Mouse (Mus musculus) C2C12 (cell line): Measurements from ENCODE around the gene Tmpo.

Experiments used
- CEBPB ChIP-seq: IDR thresholded peaks from one replicate; pipeline ENCODE4 v1.6.1; 2011; ENCODE audit warnings: low read depth, mild to moderate bottlenecking, control low read depth, moderate library complexity
- CTCF ChIP-seq: IDR thresholded peaks from one replicate; pipeline ENCODE4 v1.5.1; 2011; ENCODE audit not compliant: control insufficient read depth, insufficient read depth, insufficient read length
- MAX ChIP-seq: IDR thresholded peaks from one replicate; pipeline ENCODE4 v1.6.1; 2011; ENCODE audit warnings: mild to moderate bottlenecking, control low read depth
- MYOG ChIP-seq: IDR thresholded peaks from one replicate; pipeline ENCODE4 v1.6.1; 2011; ENCODE audit not compliant: control insufficient read depth, insufficient read length; ENCODE audit errors: extremely low read depth
- USF1 ChIP-seq: IDR thresholded peaks from one replicate; pipeline ENCODE4 v1.6.1; 2011; ENCODE audit warnings: low read depth, mild to moderate bottlenecking, control low read depth, moderate library complexity

DNA sequence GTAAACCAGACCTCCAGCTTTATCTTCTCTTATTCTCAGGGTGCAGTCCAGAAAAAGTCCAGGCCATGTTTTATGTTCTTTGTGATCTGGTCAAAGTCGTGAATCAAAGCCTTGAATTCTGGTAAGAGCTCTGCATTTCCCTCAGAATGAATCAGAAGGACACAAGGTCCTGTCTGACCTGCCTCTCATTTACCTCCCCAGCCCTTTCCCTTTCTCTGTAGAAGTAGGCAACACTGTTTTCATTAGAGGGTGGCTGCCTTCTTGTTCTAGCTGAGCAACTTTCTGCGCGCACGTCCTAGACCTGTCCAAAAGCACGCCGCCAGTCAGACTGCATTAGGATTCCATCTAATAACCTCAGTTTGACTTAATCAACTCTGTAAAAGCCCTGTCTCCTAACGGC is 814 bp downstream of the Tmpo start:
- TF ChIP-seq CTCF (no peak), MYOG (no peak), USF1 (no peak), CEBPB (no peak), MAX (no peak)
